Mouse (Mus musculus) leukemia stem cell, adult 10-12 weeks (primary cell): ENCODE results near the gene 2200002J24Rik. TPM values are rescaled to one million over a fixed set of nuclear protein-coding genes. Genes with fewer than 3 reads are reported as not detected.

ENCODE experiments used
- polyA plus RNA-seq: library from polyadenylated mRNA; stranded (reverse); fragments of >175 nt; gene quantifications from 2 replicates; pipeline ENCODE4 v1.2.3, GENCODE M21; 2012; ENCODE audit warnings: low replicate concordance

2200002J24Rik gene
- polyA plus RNA-seq, result not detected in 2 replicates

GRCm38 (mm10) chr7:30698589-30698988, at the start of gene 2200002J24Rik:
Gene 2200002J24Rik (plus strand): TSS chr7:30698926.

GRCm38 (mm10) chr7:30649591-30650540, 48.9 kb upstream of the 2200002J24Rik start, which contains the start of gene Rbm42:
Gene Rbm42 (minus strand): TSS chr7:30650317.

GRCm38 (mm10) chr7:30664529-30665200, 34.1 kb upstream of the 2200002J24Rik start, which contains the start of gene Haus5:
Gene Haus5 (minus strand): TSS chr7:30664994.

GRCm38 (mm10) chr7:30671480-30671879, 27.2 kb upstream of the 2200002J24Rik start, which contains the start of gene Pmis2:
Gene Pmis2 (minus strand): TSS chr7:30671605.

GRCm38 (mm10) chr7:30711942-30712341, 13.2 kb downstream of the 2200002J24Rik start, which contains the start of gene Atp4a:
Gene Atp4a (plus strand): TSS chr7:30712209.

GRCm38 (mm10) chr7:30729396-30730063, 30.8 kb downstream of the 2200002J24Rik start, which contains the start of gene Tmem147:
Gene Tmem147 (minus strand): TSS chr7:30729540.

GRCm38 (mm10) chr7:30743617-30744016, 44.9 kb downstream of the 2200002J24Rik start, which contains the start of gene Gapdhs:
Gene Gapdhs (minus strand): TSS chr7:30743681.

Other genes starting within 250 kb of the 2200002J24Rik start
- gene Kirrel2, start 241.2 kb upstream of the 2200002J24Rik start, polyA plus RNA-seq, result not detected in 2 replicates
- 0.14 TPM in 1 of 2 replicates, not detected in the other for gene Nphs1, start 240.6 kb upstream of the 2200002J24Rik start, polyA plus RNA-seq
- gene Prodh2, start 205.3 kb upstream of the 2200002J24Rik start, polyA plus RNA-seq, result 0.13 TPM in 1 of 2 replicates, not detected in the other
- 121 and 163 TPM in 2 replicates for gene Arhgap33, start 163.9 kb upstream of the 2200002J24Rik start, polyA plus RNA-seq
- 22.9 and 50.6 TPM in 2 replicates for gene Hspb6, start 146.7 kb upstream of the 2200002J24Rik start, polyA plus RNA-seq
- gene Proser3, start 146.6 kb upstream of the 2200002J24Rik start, polyA plus RNA-seq, result 29.4 and 49.1 TPM in 2 replicates
- gene Lin37, start 139.1 kb upstream of the 2200002J24Rik start, polyA plus RNA-seq, result 59.6 and 64.2 TPM in 2 replicates
- 12.7 and 61.9 TPM in 2 replicates for gene U2af1l4, start 135.6 kb upstream of the 2200002J24Rik start, polyA plus RNA-seq
- gene Gm49396, start 135.6 kb upstream of the 2200002J24Rik start, polyA plus RNA-seq, result 1.2 and 1.6 TPM in 2 replicates
- gene Psenen, start 135.3 kb upstream of the 2200002J24Rik start, polyA plus RNA-seq, result 17.5 and 44.6 TPM in 2 replicates
- gene Igflr1, start 133.5 kb upstream of the 2200002J24Rik start, polyA plus RNA-seq, result 8.1 and 20.3 TPM in 2 replicates
- 143 and 153 TPM in 2 replicates for gene Kmt2b, start 110.2 kb upstream of the 2200002J24Rik start, polyA plus RNA-seq
- gene Zbtb32, start 100.0 kb upstream of the 2200002J24Rik start, polyA plus RNA-seq, result 133 and 177 TPM in 2 replicates
- gene Upk1a, start 86.1 kb upstream of the 2200002J24Rik start, polyA plus RNA-seq, result 1.3 TPM in 1 of 2 replicates, not detected in the other
- gene Cox6b1, start 72.8 kb upstream of the 2200002J24Rik start, polyA plus RNA-seq, result 47.1 and 83.9 TPM in 2 replicates
- gene Etv2, start 63.1 kb upstream of the 2200002J24Rik start, polyA plus RNA-seq, result 0.35 TPM in 1 of 2 replicates, not detected in the other
- gene Rbm42, start 48.6 kb upstream of the 2200002J24Rik start, polyA plus RNA-seq, result 329 and 344 TPM in 2 replicates
- 7.2 and 44.1 TPM in 2 replicates for gene Haus5, start 33.9 kb upstream of the 2200002J24Rik start, polyA plus RNA-seq
- not detected in 2 replicates for gene Pmis2, start 27.3 kb upstream of the 2200002J24Rik start, polyA plus RNA-seq
- gene Atp4a, start 13.3 kb downstream of the 2200002J24Rik start, polyA plus RNA-seq, result 0.20 TPM in 1 of 2 replicates, not detected in the other
- 134 and 143 TPM in 2 replicates for gene Tmem147, start 30.6 kb downstream of the 2200002J24Rik start, polyA plus RNA-seq
- gene Gapdhs, start 44.8 kb downstream of the 2200002J24Rik start, polyA plus RNA-seq, result not detected in 2 replicates
- gene Sbsn, start 52.5 kb downstream of the 2200002J24Rik start, polyA plus RNA-seq, result 0.48 TPM in 1 of 2 replicates, not detected in the other
- not detected in 2 replicates for gene Dmkn, start 64.8 kb downstream of the 2200002J24Rik start, polyA plus RNA-seq
- gene Krtdap, start 89.0 kb downstream of the 2200002J24Rik start, polyA plus RNA-seq, result not detected in 2 replicates
- 0.46 and 5.5 TPM in 2 replicates for gene Ffar2, start 124.8 kb downstream of the 2200002J24Rik start, polyA plus RNA-seq
- not detected in 2 replicates for gene Ffar3, start 157.3 kb downstream of the 2200002J24Rik start, polyA plus RNA-seq
- 3.9 and 5.1 TPM in 2 replicates for gene Ffar1, start 162.6 kb downstream of the 2200002J24Rik start, polyA plus RNA-seq
- 11.3 and 33.3 TPM in 2 replicates for gene Cd22, start 181.4 kb downstream of the 2200002J24Rik start, polyA plus RNA-seq
- 0.84 and 1.1 TPM in 2 replicates for gene Mag, start 215.9 kb downstream of the 2200002J24Rik start, polyA plus RNA-seq
- gene Hamp2, start 225.8 kb downstream of the 2200002J24Rik start, polyA plus RNA-seq, result not detected in 2 replicates
- gene Hamp, start 245.1 kb downstream of the 2200002J24Rik start, polyA plus RNA-seq, result not detected in 2 replicates